Mouse (Mus musculus) limb, embryonic 13.5 days (tissue): ENCODE data around the gene Aipl1. TPM values are rescaled to one million over a fixed set of nuclear protein-coding genes. Genes with fewer than 3 reads are reported as not detected.

Experiments
- ATAC-seq: fragments of 200-750 bp; cut with Nextera tagmentation; 2 replicates; pipeline ENCODE4 v1.8.0; 2017; ENCODE audit warnings: low read depth, moderate number of reproducible peaks, moderate TSS enrichment; ENCODE audit not compliant: low FRiP score
- H3K27ac ChIP-seq: fragments of 300-500 bp; sonication (generic); 2 replicates; pipeline ENCODE4 v1.5.1; 2015; ENCODE audit warnings: inconsistent platforms, mild to moderate bottlenecking, moderate library complexity
- H3K27me3 ChIP-seq: fragments of 300-500 bp; sonication (generic); 2 replicates; pipeline ENCODE4 v1.6.1; 2015; ENCODE audit warnings: mild to moderate bottlenecking, inconsistent platforms
- H3K36me3 ChIP-seq: fragments of 300-500 bp; sonication (generic); 2 replicates; pipeline ENCODE4 v1.6.1; 2015; ENCODE audit warnings: inconsistent platforms, mild to moderate bottlenecking, moderate library complexity
- H3K4me1 ChIP-seq: fragments of 300-500 bp; sonication (generic); 2 replicates; pipeline ENCODE4 v1.6.1; 2015; ENCODE audit warnings: inconsistent platforms
- H3K4me2 ChIP-seq: fragments of 300-500 bp; sonication (generic); replicated peaks from 2 replicates; pipeline ENCODE4 v1.6.1; 2015; ENCODE audit warnings: inconsistent platforms, mild to moderate bottlenecking, moderate library complexity
- H3K4me3 ChIP-seq: fragments of 300-500 bp; sonication (generic); 2 replicates; pipeline ENCODE4 v1.5.1; 2015; ENCODE audit warnings: moderate library complexity, mild to moderate bottlenecking, inconsistent platforms
- H3K9ac ChIP-seq: fragments of 300-500 bp; sonication (generic); 2 replicates; pipeline ENCODE4 v1.6.1; 2015; ENCODE audit warnings: mild to moderate bottlenecking, inconsistent platforms
- H3K9me3 ChIP-seq: fragments of 300-500 bp; sonication (generic); 2 replicates; pipeline ENCODE4 v1.6.1; 2016; ENCODE audit warnings: inconsistent platforms
- WGBS: fragments of 180-500 bp; shearing (Covaris S2); methylation state at CpG from one replicate; pipeline ENCODE4 v1.1.7; 2015; 5-methylcytosine and 5-hydroxymethylcytosine counted together
- polyA plus RNA-seq: library from polyadenylated mRNA; unstranded; fragments of >200 nt; fragmentation: Nextera tagmentation; extraction: Ambion mirVana; gene quantifications from 2 replicates; pipeline ENCODE4 v1.2.1, GENCODE M21; 2015

Gene Aipl1
- polyA plus RNA-seq, 1 experiment from 2014 or later: 0.33 TPM

DNA sequence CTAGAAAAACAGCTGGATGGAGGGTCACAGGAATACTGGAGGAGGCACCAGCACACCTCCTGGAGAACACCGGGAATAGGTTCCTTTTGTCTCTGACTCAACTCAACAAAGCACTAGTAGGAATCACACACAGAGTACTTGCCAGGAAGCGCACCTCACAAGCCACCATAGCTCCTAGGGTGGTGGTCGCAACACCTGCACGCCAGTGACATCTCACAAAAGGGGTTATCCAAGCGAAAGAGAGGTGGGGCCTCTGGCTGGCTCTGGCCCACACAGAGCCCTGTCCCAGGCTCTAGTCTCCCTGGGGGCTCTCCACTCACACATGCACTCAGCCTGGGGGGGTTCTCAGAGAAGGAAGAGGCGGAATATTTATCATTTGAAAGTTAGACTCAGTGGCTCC is 11.4 kb upstream of the Aipl1 start:
- Histone ChIP-seq H3K4me1 (peaks cover 29% of the 10 kb centered on the region), H3K27me3 (peaks cover 30% of the 10 kb centered on the region), H3K36me3 (peaks cover 28% of the 10 kb centered on the region), H3K9me3 (no peaks in the 10 kb centered on the region), H3K27ac (no peak overlapping the region), H3K4me3 (no peak overlapping the region), H3K4me2 (no peak overlapping the region), H3K9ac (no peak overlapping the region)
- no peak for ATAC-seq
- WGBS: 54% methylated on average over 6 of the region's 6 CpGs

DNA sequence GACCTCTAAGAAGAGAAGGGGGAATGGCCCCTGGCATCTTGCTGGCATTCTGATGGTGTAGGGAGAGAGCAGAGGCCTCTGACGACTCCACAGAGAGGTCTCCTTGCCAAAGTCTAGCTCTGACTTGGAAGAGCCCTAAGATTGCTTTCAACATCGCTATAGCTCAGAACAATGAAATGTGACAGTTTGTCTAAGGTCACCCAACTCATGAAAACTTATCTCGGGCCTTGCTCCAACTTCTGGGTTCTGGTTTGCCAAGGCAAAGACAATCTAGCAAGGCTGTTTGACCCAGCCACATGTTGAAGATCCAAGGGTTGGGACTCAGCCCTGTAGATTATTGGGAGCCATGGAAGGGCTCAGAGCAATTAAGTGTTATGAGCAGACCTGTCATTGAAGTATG is 6.9 kb upstream of the Aipl1 start:
- no peak overlapping the region for H3K9ac ChIP-seq
- 89% methylated on average over 3 of the region's 3 CpGs for WGBS
- peaks cover 28% of the 10 kb centered on the region for H3K36me3 ChIP-seq
- ATAC-seq: no peak
- H3K4me2 ChIP-seq: peak overlapping the region; percentile 87
- peaks cover 3% of the 10 kb centered on the region for H3K27me3 ChIP-seq
- H3K4me1 ChIP-seq: peaks cover 29% of the 10 kb centered on the region
- H3K27ac ChIP-seq: no peak overlapping the region
- no peaks in the 10 kb centered on the region for H3K9me3 ChIP-seq
- H3K4me3 ChIP-seq: peak overlapping the region; percentile 70

DNA sequence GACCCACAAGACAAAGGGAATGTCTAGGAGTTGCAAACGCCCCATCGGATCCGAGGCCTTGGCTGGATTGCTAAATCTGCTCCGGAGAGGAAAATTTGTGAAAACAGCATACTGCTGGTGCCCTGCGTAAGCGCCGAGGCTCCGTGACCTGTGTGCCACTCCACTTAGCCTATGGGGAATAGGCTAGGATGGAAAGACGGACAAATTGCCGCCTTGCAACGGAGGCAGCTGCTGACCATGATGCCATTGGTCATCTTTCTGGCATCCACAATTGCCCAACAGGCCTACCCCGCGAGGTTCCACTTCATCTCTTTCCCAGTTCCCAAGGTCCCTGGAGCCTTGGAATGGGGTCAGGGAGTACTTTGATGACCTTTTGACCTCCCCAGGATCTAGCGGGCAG is 5.3 kb upstream of the Aipl1 start:
- H3K4me2 ChIP-seq: peak overlapping the region; percentile 87
- H3K36me3 ChIP-seq: peaks cover 28% of the 10 kb centered on the region
- H3K27ac ChIP-seq: no peak overlapping the region
- peak overlapping the region; percentile 74 for H3K9ac ChIP-seq
- peaks cover 29% of the 10 kb centered on the region for H3K4me1 ChIP-seq
- H3K4me3 ChIP-seq: peak overlapping the region; percentile 70
- ATAC-seq: no peak
- no peaks in the 10 kb centered on the region for H3K9me3 ChIP-seq
- WGBS: under 1% methylated on average over 14 of the region's 14 CpGs
- H3K27me3 ChIP-seq: peaks cover 4% of the 10 kb centered on the region; the same call in 1 of the 2 replicates

DNA sequence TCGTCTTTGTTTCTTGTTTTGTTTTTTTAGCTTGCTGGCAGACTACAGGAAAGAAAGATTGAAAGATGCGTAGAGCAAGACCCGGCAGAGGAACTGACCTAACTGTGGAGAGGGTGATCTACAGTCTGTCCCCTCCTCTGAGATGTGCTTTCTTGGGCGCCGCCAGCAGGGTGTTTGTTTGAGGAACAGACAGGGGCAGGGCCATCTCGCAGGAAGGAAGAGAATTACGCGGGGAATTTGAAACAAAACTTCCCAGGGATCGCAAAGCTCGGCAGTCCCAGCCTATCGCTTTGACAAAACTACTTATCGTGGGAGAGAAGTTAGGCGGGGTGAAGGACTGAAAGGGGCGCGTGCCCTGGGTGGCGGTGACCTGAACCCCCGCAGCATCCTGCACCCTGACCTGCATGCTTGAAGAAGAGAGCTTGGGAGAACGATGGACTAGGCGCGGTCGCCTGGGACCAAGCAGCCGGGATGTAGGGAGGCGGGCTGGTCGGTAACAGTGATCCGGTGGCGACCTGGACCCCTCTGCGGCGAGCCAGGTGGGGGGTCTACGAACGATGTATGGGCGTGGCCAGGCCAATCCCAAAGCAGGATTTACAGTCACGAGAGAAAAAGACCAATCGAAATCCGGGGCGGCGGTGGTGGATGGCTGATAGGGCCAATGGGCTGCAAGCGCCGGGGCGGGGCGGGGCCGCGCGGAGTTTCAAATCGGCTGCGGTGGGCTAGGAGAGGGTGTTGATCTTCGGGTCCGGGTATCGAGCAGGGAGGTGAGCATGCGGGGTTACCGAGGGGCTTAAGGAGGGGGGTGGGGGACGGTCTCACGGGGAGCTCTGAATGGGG is 4.7 kb upstream of the Aipl1 start, which contains the start of gene Pimreg:
TSS of gene Pimreg (plus strand) at position 265 of the 840 bp plus-strand sequence.
- peaks cover 4% of the 10 kb centered on the region; the same call in 1 of the 2 replicates for H3K27me3 ChIP-seq
- no peaks in the 10 kb centered on the region for H3K9me3 ChIP-seq
- peak; percentile 96 for ATAC-seq
- peak within 1 kb of the TSS; percentile 87 for H3K4me2 ChIP-seq
- peak within 1 kb of the TSS; percentile 70 for H3K4me3 ChIP-seq
- H3K36me3 ChIP-seq: peaks cover 25% of the 10 kb centered on the region
- peak within 1 kb of the TSS; percentile 74 for H3K9ac ChIP-seq
- under 1% methylated on average over 52 of the region's 52 CpGs for WGBS
- H3K4me1 ChIP-seq: peaks cover 29% of the 10 kb centered on the region
- no peak within 1 kb of the TSS for H3K27ac ChIP-seq

DNA sequence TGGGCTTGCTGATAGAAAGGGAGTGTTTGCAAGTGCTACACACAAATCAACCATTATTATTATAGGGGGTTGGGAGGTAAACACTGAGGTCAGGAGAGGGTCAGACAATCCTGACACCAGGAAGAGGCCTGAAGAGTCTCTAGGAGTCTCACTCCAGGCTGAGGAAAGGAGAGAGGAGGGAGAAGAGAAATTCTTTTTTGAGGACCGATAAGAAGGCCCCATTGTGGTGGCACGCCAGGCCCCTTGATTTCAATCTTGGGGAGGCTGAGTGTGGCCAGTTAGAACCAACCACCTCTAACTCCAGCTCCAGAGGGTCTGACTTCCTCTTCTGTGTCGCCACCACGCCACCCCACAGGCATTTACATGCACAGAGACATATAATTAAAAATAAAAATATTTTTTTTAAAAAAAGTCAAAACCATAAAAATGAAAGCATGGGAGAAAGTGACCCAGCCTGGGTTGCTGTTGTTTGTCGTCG is 4.0 kb upstream of the Aipl1 start:
- 18% methylated on average over 6 of the region's 6 CpGs for WGBS
- H3K27me3 ChIP-seq: peaks cover 4% of the 10 kb centered on the region; the same call in 1 of the 2 replicates
- no peak overlapping the region for H3K27ac ChIP-seq
- H3K4me2 ChIP-seq: peak overlapping the region; percentile 87
- H3K4me3 ChIP-seq: peak overlapping the region; percentile 70
- ATAC-seq: no peak
- H3K4me1 ChIP-seq: peaks cover 29% of the 10 kb centered on the region
- H3K9ac ChIP-seq: peak overlapping the region; percentile 74
- peaks cover 19% of the 10 kb centered on the region for H3K36me3 ChIP-seq
- no peaks in the 10 kb centered on the region for H3K9me3 ChIP-seq

DNA sequence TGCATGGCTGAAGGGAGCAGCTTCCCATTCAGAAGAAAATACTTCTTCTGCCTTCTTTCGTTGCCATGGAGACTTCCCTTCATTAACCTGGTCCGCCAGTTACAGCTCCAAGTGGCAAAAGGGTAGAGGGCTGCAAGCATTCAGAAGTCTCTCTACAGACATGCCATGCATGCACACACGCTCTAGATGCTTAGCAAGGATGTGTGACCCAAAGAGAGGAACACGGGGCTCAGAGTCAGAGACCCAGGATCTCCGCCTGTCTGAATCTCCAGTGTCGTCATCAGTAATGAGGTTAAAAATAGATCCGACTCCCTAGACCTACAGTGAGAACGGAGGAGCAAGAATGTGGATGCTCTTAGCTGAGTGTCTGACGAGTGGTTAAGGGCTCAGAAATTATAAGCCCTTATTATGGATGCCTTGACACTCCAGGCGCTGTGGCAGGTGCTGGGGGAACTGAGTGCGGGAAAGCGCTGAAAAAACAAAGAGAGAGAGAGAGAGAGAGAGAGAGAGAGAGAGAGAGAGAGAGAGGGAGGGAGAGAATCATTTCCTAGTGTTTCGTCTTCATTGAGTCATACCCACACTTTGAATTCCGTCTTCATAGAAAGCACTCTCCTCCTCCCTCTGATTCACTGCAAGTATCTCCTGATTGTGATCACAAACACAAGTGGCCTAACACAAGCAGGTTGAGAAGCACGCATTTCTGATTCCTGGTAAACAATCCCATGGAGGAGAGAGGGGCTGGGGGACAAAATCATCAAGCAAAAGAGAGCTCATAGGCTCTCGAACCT is 2.5 kb upstream of the Aipl1 start:
- no peak overlapping the region for H3K4me3 ChIP-seq
- WGBS: 52% methylated on average over 16 of the region's 16 CpGs
- H3K27ac ChIP-seq: no peak overlapping the region
- no peaks in the 10 kb centered on the region for H3K9me3 ChIP-seq
- peaks cover 5% of the 10 kb centered on the region for H3K36me3 ChIP-seq
- no peak for ATAC-seq
- H3K27me3 ChIP-seq: peaks cover 4% of the 10 kb centered on the region; the same call in 1 of the 2 replicates
- H3K9ac ChIP-seq: no peak overlapping the region
- H3K4me1 ChIP-seq: peaks cover 29% of the 10 kb centered on the region
- no peak overlapping the region for H3K4me2 ChIP-seq

DNA sequence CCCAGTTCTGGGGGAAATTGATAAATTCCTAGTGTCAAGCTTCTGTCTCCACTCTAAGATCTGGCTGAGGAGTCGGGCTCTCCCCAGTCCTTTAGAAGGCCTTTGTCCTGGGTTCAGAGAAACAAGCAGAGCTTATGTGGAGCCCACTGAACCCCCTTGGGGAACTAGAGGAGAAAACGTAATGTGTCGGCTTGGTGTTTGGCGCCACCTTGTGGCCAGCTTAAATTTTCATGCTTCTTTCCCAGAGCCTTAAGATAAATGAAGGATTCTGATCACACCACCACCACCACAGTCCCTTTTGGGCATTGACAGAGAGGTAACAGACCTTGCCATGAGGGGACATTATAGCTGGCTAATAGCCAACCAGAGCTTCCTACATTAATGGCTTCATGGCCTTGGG is 687 bp upstream of the Aipl1 start:
- peaks cover 12% of the 10 kb centered on the region for H3K4me1 ChIP-seq
- 5% methylated on average over 4 of the region's 4 CpGs for WGBS
- H3K9me3 ChIP-seq: no peaks in the 10 kb centered on the region
- H3K27me3 ChIP-seq: peaks cover 4% of the 10 kb centered on the region; the same call in 1 of the 2 replicates
- H3K36me3 ChIP-seq: no peaks in the 10 kb centered on the region
- no peak for ATAC-seq
- no peak overlapping the region for H3K4me3 ChIP-seq
- no peak overlapping the region for H3K9ac ChIP-seq
- no peak overlapping the region for H3K27ac ChIP-seq
- H3K4me2 ChIP-seq: no peak overlapping the region

DNA sequence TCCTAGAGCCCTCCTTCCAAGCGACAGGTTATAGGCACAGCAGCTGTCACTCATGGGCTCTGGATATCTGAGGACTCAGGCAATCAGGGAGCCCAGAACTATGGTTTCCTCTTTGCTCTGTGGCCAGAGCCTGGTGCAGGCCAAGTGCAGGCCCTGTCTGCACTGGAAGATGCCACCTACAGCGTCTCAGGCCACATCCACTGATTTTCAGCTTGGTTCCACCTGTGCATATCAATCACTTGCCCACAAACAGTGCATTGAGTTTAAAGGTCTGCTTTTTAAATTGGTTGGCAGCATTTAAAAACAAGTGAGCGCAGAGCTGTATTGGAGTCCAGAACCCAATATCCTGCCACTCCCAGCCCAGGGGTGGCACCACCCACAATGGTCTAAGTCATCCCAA is 4.7 kb downstream of the Aipl1 start:
- peaks cover 3% of the 10 kb centered on the region; the same call in 1 of the 2 replicates for H3K4me1 ChIP-seq
- no peak overlapping the region for H3K4me2 ChIP-seq
- 87% methylated on average over 3 of the region's 3 CpGs for WGBS

DNA sequence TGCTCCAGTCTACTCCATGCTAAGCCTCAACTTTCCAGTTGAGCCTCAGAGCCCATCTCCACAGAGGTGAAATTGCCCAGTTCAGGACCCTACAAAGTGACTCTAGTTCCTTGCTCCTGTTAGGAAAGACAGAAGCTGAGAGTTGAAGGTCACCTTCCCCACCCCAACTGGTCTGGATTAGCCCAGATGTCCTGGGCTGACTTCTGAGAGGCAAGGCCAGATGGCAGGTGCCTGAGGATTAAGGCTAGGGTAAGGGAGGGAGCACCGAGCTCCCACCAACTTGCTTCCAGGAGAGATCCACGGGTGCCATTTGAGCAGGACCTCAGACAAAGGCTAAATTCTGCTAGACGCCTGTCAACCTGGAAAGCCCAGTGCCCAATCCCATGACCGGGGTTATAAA is 5.2 kb downstream of the Aipl1 start:
- H3K4me2 ChIP-seq: no peak overlapping the region
- peaks cover 23% of the 10 kb centered on the region for H3K27me3 ChIP-seq
- H3K36me3 ChIP-seq: no peaks in the 10 kb centered on the region
- 75% methylated on average over 4 of the region's 4 CpGs for WGBS
- no peak overlapping the region for H3K9ac ChIP-seq
- H3K4me3 ChIP-seq: no peak overlapping the region
- no peak for ATAC-seq
- no peaks in the 10 kb centered on the region for H3K9me3 ChIP-seq
- H3K4me1 ChIP-seq: peaks cover 3% of the 10 kb centered on the region; the same call in 1 of the 2 replicates
- H3K27ac ChIP-seq: no peak overlapping the region

More for the DNA sequence above, 4.7 kb downstream of the Aipl1 start:
- ATAC-seq: no peak
- Histone ChIP-seq H3K9me3 (no peaks in the 10 kb centered on the region), H3K36me3 (no peaks in the 10 kb centered on the region), H3K9ac (no peak overlapping the region), H3K4me3 (no peak overlapping the region), H3K27ac (no peak overlapping the region), H3K27me3 (peaks cover 23% of the 10 kb centered on the region)

DNA sequence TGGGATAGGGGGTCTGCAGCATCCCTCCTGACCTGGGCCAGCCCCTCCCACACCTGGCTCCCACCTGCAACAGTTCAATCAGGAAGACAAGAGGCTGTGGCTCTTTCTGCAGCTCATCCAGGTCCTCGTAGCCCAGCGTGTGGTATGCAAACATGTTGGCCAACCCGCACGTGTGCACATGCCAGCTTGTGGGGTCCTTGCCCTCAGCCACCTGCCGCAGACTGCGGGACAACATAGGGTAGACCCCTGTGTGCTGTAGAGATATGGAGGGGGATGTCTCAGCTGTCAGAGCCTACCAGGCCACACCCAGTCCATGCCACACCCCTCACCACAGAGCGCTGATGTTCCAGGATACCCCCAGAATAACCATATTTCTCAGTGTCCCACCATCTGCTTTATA is 6.0 kb downstream of the Aipl1 start:
- Histone ChIP-seq H3K9ac (no peak overlapping the region), H3K9me3 (no peaks in the 10 kb centered on the region), H3K27me3 (peaks cover 23% of the 10 kb centered on the region), H3K4me2 (no peak overlapping the region), H3K36me3 (no peaks in the 10 kb centered on the region), H3K4me3 (no peak overlapping the region), H3K4me1 (peaks cover 3% of the 10 kb centered on the region; the same call in 1 of the 2 replicates), H3K27ac (no peak overlapping the region)
- 90% methylated on average over 7 of the region's 7 CpGs for WGBS
- no peak for ATAC-seq

DNA sequence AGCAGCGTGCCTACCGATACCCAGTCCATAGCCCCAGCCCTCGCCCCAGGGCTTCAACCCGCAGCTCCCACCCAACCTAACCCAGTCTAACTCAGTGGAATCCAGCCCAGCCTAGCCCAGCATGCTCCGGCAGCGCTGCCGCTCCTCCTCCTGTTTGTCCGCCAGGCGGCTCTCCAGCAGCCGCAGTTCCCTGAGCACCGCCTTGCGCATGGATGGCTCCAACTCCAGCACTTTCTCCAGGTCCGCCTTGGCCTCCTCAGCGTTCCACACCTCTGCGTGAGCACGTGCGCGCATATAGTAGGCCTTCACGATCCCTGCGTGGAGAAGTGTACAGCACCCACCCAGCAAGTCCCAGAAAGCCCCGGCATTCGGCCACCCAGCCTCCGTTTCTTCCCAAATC is 8.2 kb downstream of the Aipl1 start:
- Histone ChIP-seq H3K36me3 (no peaks in the 10 kb centered on the region), H3K9ac (no peak overlapping the region), H3K9me3 (no peaks in the 10 kb centered on the region), H3K27me3 (peaks cover 23% of the 10 kb centered on the region), H3K4me1 (peaks cover 3% of the 10 kb centered on the region; the same call in 1 of the 2 replicates), H3K4me2 (peak overlapping the region; percentile 38), H3K27ac (no peak overlapping the region), H3K4me3 (no peak overlapping the region)
- peak; percentile 41; the same call in 1 of the 2 replicates for ATAC-seq
- 16% methylated on average over 23 of the region's 23 CpGs for WGBS

DNA sequence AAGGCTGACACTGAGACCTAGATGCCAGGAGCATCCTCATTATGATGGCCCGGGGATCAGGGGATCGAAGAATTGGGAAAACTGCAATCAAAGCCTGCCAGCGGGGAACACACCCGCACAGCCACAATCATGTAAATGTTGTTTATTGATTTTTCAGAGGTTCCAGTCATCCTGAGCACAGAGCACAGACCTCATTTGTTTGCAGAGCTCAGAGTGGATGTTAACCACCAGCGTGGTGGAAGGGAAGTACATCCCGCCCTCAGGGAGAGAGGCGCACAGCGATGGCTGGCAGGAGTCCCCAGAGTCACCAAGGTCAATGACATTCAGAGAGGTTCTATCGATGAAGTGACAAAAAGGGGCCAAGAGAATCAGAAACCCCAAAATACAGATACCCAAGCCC is 9.5 kb downstream of the Aipl1 start:
- Histone ChIP-seq H3K4me2 (no peak overlapping the region), H3K27ac (no peak overlapping the region), H3K27me3 (peaks cover 23% of the 10 kb centered on the region), H3K4me3 (no peak overlapping the region), H3K36me3 (no peaks in the 10 kb centered on the region), H3K4me1 (peaks cover 6% of the 10 kb centered on the region; the same call in 1 of the 2 replicates), H3K9me3 (no peaks in the 10 kb centered on the region), H3K9ac (no peak overlapping the region)
- 87% methylated on average over 9 of the region's 9 CpGs for WGBS
- ATAC-seq: no peak
